Mouse (Mus musculus) kidney, embryonic 15.5 days (tissue): ENCODE measurements around the gene Ppp1r9b. TPM values are rescaled to one million over a fixed set of nuclear protein-coding genes. Genes with fewer than 3 reads are reported as not detected.
A peak's percentile ranks its signal among the peaks of the same experiment; 100 is the strongest.

Experiments used
- ATAC-seq: fragments of 200-750 bp; cut with Nextera tagmentation; replicated peaks from 2 replicates; pipeline ENCODE4 v1.8.0; 2017; ENCODE audit warnings: moderate TSS enrichment; ENCODE audit not compliant: low FRiP score
- H3K27ac ChIP-seq: fragments of 300-500 bp; sonication (generic); 2 replicates; pipeline ENCODE4 v1.5.1; 2015; ENCODE audit warnings: mild to moderate bottlenecking, inconsistent platforms
- H3K27me3 ChIP-seq: fragments of 300-500 bp; sonication (generic); 2 replicates; pipeline ENCODE4 v1.6.1; 2015; ENCODE audit warnings: inconsistent platforms
- H3K36me3 ChIP-seq: fragments of 300-500 bp; sonication (generic); 2 replicates; pipeline ENCODE4 v1.6.1; 2015; ENCODE audit warnings: inconsistent platforms
- H3K4me1 ChIP-seq: fragments of 300-500 bp; sonication (generic); 2 replicates; pipeline ENCODE4 v1.6.1; 2015; ENCODE audit warnings: inconsistent platforms
- H3K4me2 ChIP-seq: fragments of 300-500 bp; sonication (generic); 2 replicates; pipeline ENCODE4 v1.6.1; 2015; ENCODE audit warnings: moderate library complexity, mild to moderate bottlenecking, inconsistent platforms
- H3K4me3 ChIP-seq: fragments of 300-500 bp; sonication (generic); replicated peaks from 2 replicates; pipeline ENCODE4 v1.5.1; 2015; ENCODE audit warnings: mild to moderate bottlenecking, inconsistent platforms
- H3K9ac ChIP-seq: fragments of 300-500 bp; sonication (generic); 2 replicates; pipeline ENCODE4 v1.6.1; 2015; ENCODE audit warnings: mild to moderate bottlenecking, inconsistent platforms
- H3K9me3 ChIP-seq: fragments of 300-500 bp; sonication (generic); replicated peaks from 2 replicates; pipeline ENCODE4 v1.6.1; 2016; ENCODE audit warnings: inconsistent platforms
- WGBS: fragments of 180-500 bp; shearing (Covaris S2); methylation state at CpG from one replicate; pipeline ENCODE4 v1.1.7; 2015; ENCODE audit warnings: mixed read lengths; 5-methylcytosine and 5-hydroxymethylcytosine counted together
- polyA plus RNA-seq: library from polyadenylated mRNA; unstranded; fragments of >200 nt; fragmentation: Nextera tagmentation; extraction: Ambion mirVana; gene quantifications from 2 replicates; pipeline ENCODE4 v1.2.1, GENCODE M21; 2015

The Ppp1r9b gene
- polyA plus RNA-seq, 1 experiment from 2014 or later, result 10.6 TPM

DNA sequence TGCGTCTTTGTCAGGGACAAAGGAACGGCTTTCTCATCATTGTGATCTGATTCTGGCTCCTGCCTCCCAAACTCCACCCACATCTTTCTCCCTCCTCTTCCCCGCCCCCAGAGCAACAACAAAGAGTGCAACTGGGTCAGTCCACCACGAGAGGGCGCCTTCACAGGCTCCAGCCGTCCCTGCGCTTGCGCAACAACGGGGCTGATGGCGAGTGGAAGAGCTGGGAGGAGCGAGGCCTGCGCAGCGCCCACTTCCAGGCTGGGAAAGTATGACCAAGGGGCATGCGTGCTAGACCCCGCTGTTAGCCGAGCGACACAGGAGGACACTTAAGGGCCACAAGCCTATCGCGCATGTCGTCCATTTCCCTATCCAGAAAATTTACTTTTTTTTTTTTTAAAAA lies 11.9 kb upstream of the Ppp1r9b start:
- H3K9ac ChIP-seq, result peak overlapping the region; percentile 31; the same call in 1 of the 2 replicates
- WGBS, result under 1% methylated on average over 20 of the region's 20 CpGs
- H3K4me2 ChIP-seq, result peak overlapping the region; percentile 57
- no peak overlapping the region for H3K27ac ChIP-seq
- no peaks in the 10 kb centered on the region for H3K36me3 ChIP-seq
- peaks cover 14% of the 10 kb centered on the region for H3K4me1 ChIP-seq
- peak; percentile 94 for ATAC-seq
- H3K4me3 ChIP-seq, result peak overlapping the region; percentile 33
- no peaks in the 10 kb centered on the region for H3K9me3 ChIP-seq
- no peaks in the 10 kb centered on the region for H3K27me3 ChIP-seq

DNA sequence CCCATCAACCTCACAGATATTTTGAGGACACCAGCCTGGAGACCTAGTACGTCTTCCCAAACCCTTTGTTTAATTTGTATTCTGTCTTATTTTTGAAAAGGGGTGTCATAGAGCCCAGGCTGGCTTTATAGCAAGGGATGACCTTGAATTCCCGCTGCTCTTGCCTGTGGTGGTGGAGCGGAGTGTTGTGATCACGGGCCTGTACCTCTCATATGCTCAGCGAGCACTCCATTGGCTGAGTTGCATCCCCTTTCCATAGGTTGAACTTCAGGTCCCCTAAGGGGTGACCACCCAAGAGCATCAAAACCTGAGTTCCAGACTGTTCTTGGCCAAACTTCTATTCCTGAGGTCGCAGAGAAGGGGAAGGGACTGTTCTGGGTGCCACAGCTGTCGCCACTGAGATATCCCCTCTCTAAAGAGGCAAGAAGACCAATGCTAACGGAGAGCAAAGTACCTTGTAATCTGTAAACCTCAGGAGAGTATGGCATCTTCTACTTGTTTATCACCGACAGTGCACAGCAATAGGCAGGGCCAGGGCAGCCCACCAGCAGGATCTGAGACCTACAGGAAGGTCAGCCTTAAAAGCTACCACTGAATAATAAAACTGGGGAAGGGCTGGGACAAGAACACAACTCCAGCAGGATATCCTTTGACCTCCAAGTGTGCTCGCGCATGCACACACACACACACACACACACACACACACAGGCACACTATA lies 11.2 kb upstream of the Ppp1r9b start:
- Histone ChIP-seq H3K9me3 (no peaks in the 10 kb centered on the region), H3K27me3 (no peaks in the 10 kb centered on the region), H3K4me3 (peak overlapping the region; percentile 33), H3K36me3 (no peaks in the 10 kb centered on the region), H3K4me1 (peaks cover 14% of the 10 kb centered on the region), H3K27ac (peak overlapping the region; percentile 63), H3K9ac (no peak overlapping the region), H3K4me2 (peak overlapping the region; percentile 57)
- no peak for ATAC-seq
- 76% methylated on average over 11 of the region's 11 CpGs for WGBS

DNA sequence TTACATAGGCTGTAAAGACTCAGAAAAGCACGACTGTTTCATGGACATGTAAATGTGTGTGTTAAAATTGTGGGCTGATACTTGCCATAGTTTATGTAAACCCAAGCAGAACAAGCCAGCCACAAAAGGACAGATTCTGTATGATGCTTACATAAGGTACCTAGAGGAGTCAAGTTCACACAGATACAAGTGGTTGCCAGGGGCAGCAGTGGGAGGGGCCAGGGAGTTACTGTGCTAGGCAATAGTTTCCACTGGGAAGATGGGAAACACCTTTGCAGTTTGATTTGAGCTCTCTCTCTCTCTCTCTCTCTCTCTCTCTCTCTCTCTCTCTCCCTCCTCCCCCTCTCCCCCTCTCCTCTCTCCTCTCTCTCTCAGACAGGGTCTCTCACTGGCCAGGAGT lies 5.7 kb upstream of the Ppp1r9b start:
- Histone ChIP-seq H3K27me3 (no peaks in the 10 kb centered on the region), H3K9me3 (no peaks in the 10 kb centered on the region), H3K9ac (no peak overlapping the region), H3K4me1 (peaks cover 37% of the 10 kb centered on the region), H3K4me3 (no peak overlapping the region), H3K4me2 (no peak overlapping the region), H3K27ac (no peak overlapping the region), H3K36me3 (no peaks in the 10 kb centered on the region)
- no peak for ATAC-seq
- 35% methylated on average over 1 of the region's 1 CpGs for WGBS

DNA sequence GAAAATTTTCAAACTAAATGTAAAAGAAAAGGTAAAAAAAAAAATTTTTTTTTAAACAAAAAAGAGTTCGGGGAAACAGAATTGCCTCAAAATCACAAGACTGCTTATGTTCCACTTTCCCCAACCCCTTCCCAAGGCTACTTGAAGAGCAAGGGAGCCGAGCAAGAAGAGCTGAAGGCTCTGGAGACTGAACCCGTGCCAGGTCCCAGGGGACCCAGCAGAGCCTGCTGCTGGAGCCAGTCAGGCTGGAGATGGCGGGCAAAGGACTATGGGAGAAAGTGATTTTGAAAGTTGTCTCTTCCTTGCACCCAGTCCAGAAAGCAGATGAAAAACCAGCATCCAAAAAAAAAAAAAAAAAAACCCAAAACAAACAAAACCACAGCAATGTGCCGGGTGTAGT lies 5.0 kb upstream of the Ppp1r9b start:
- 76% methylated on average over 5 of the region's 5 CpGs for WGBS
- Histone ChIP-seq H3K27ac (no peak overlapping the region), H3K27me3 (no peaks in the 10 kb centered on the region), H3K36me3 (no peaks in the 10 kb centered on the region), H3K9me3 (no peaks in the 10 kb centered on the region), H3K4me1 (peaks cover 43% of the 10 kb centered on the region), H3K4me2 (no peak overlapping the region), H3K4me3 (no peak overlapping the region), H3K9ac (no peak overlapping the region)
- no peak for ATAC-seq

DNA sequence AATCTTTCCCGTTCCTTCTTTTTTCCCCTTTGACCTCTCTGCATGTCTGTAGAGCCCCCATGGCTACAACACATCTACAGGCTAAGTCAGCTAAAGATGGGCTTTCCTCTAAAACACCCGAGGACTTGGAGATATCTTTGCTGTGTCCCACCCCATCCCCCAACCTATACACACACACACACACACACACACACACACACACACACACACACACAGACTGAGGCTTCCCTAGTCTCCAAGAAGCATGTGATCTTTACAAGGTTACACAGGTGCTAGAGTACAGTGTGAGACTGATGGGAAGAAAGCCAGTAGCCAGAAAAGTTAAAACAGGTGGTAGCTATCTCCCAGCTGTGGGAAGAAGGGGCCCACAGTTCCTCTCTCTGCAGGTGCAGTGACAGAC lies 4.4 kb upstream of the Ppp1r9b start:
- H3K9me3 ChIP-seq, result no peaks in the 10 kb centered on the region
- no peak for ATAC-seq
- peaks cover 43% of the 10 kb centered on the region for H3K4me1 ChIP-seq
- H3K4me2 ChIP-seq, result no peak overlapping the region
- H3K27ac ChIP-seq, result no peak overlapping the region
- WGBS, result 66% methylated on average over 2 of the region's 2 CpGs
- H3K36me3 ChIP-seq, result no peaks in the 10 kb centered on the region
- no peaks in the 10 kb centered on the region for H3K27me3 ChIP-seq
- no peak overlapping the region for H3K9ac ChIP-seq
- no peak overlapping the region for H3K4me3 ChIP-seq

DNA sequence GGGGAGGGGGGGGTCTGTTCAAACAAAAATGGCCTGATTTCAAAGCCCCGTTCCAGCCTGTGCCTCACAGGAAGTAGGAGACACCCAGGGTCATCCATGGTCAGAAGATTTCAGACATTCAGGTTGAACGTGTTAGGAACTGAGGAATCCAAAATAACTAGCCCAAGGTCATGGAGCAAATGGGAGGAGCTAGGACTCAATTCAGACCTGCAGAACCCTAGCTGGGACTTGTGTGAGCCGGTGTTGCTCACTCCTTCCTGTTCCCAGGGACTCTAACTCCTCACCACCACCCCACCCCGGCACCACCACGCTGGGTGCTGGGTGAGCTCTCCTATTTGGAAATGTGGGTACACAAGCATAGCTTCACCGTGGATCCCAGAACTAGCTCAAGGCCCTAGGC lies 3.5 kb upstream of the Ppp1r9b start:
- H3K27ac ChIP-seq, result no peak overlapping the region
- no peaks in the 10 kb centered on the region for H3K36me3 ChIP-seq
- no peak overlapping the region for H3K4me2 ChIP-seq
- no peaks in the 10 kb centered on the region for H3K9me3 ChIP-seq
- H3K4me1 ChIP-seq, result peaks cover 51% of the 10 kb centered on the region
- no peak overlapping the region for H3K9ac ChIP-seq
- no peak for ATAC-seq
- no peaks in the 10 kb centered on the region for H3K27me3 ChIP-seq
- 47% methylated on average over 6 of the region's 6 CpGs for WGBS
- no peak overlapping the region for H3K4me3 ChIP-seq

DNA sequence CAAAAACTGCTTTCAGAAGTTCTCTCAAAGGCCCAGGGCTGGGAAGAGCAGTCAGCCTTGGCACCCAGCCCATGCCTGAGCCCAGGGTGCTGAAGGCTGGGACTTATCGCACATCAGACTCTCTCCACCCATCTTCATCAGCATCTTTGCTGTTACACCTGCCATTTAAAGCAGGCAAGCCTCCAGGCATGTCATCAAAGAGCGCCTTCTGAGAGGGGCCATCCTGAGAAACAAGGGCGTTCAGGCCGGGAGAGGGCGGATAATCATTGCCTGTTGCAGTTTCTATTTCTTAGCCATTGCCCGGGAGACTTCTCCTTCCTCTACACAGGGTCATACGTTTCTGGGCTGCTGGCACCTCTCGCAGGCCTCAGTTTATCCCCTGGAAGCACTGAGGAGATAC lies 3.0 kb upstream of the Ppp1r9b start:
- WGBS, result 81% methylated on average over 8 of the region's 8 CpGs
- Histone ChIP-seq H3K9me3 (no peaks in the 10 kb centered on the region), H3K27ac (no peak overlapping the region), H3K36me3 (no peaks in the 10 kb centered on the region), H3K4me3 (no peak overlapping the region), H3K9ac (no peak overlapping the region), H3K4me1 (peaks cover 56% of the 10 kb centered on the region), H3K27me3 (no peaks in the 10 kb centered on the region), H3K4me2 (no peak overlapping the region)
- no peak for ATAC-seq

DNA sequence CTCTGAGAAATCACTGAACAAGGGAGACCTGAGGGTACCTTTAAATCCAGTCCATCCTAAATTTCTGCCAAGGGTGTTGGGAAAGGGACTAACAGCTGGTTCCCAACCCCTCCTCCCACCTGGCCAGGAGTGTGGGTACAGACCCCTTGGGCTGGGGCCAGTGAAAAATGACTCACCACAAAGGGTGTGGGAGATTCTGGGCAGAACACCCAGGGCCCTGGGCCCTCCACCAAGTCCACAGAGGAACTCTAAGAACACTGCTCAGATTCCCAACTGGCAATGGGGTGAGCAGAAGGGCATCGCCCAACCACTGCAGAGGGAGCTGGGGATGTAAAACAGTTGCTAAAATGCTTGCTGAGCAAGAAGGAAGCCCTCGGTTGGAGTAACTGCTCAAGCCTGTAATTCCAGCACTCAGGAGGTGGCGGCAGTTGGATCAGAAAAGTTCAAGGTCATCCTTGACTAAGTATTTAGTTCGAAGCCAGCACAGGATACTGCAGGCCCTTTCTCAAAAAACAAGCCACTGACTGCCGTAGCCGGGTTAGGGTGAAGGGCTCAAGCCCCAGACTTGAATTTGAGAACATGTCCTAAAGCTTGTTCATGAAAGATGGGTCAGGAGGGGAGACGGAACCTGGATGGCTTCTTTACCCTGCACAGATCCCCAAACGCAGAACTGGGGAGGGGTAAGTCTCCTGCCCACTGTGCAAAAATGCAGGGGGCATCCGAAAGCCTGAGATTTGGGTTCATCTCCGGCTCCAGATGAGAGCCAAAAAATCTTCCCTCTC lies 1.9 kb upstream of the Ppp1r9b start:
- ATAC-seq, result no peak
- peak overlapping the region; percentile 96 for H3K27ac ChIP-seq
- peak overlapping the region; percentile 88 for H3K4me3 ChIP-seq
- H3K9me3 ChIP-seq, result no peaks in the 10 kb centered on the region
- H3K36me3 ChIP-seq, result no peaks in the 10 kb centered on the region
- peak overlapping the region; percentile 98 for H3K4me2 ChIP-seq
- WGBS, result 15% methylated on average over 10 of the region's 10 CpGs
- H3K4me1 ChIP-seq, result peaks cover 67% of the 10 kb centered on the region
- peak overlapping the region; percentile 46 for H3K9ac ChIP-seq
- H3K27me3 ChIP-seq, result no peaks in the 10 kb centered on the region

DNA sequence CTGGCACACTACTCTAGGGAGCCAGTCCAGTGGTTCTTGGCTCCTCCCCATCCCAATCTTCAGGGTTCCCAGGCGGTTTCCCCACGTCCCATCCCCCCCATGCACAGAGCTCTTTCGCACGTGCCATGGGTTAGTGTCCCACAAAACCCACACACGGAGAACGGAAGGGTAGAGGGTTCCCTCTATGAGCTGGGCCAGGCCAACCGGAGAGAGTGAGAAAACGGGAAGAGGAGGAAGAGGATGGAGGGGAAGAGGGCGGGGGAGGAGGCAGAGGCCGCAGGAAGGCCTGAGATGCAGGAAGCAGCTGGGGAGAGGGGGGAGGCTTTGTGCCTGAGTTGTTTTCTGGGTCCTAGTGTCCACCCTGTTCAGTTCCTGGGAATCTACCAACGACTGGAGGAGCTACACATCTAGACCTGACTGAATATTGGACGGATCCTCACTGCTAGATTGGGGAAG lies 1.2 kb upstream of the Ppp1r9b start:
- Histone ChIP-seq H3K27ac (peak overlapping the region; percentile 96), H3K9me3 (no peaks in the 10 kb centered on the region), H3K9ac (peak overlapping the region; percentile 46), H3K36me3 (peaks cover 1% of the 10 kb centered on the region; the same call in 1 of the 2 replicates), H3K27me3 (no peaks in the 10 kb centered on the region), H3K4me2 (peak overlapping the region; percentile 98), H3K4me1 (peaks cover 73% of the 10 kb centered on the region), H3K4me3 (peak overlapping the region; percentile 88)
- ATAC-seq, result peak; percentile 63
- WGBS, result under 1% methylated on average over 12 of the region's 12 CpGs

DNA sequence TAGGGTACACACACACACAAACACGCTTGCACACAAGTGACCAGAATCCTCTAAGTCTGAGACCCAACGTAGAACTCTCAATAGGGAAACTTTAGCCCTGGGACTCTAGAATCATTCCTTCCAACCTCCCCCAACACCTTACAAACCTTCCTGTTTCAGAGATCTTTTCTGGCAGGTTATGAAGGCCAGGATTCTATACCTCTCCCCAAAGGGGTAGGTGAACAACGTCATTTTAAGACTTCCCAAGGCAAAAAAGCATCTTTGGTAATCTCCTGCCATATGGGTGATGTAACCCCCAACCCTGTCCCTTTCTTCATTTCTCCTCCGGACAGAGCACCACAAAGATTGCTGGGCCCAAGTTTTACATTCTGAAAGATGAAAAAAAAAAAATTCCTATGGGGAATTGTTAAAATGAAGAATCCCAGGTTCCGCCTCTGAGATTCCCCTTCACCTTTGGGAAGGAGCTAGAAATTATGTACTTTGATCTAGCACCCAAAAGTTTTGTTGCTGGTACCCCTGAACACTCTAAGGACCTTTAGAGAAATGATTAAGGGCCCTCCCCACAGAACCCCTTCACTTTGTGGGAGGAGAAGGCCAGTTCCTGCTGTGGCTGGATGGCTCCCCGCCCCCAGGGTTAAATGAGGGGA lies 610 bp upstream of the Ppp1r9b start:
- 48% methylated on average over 6 of the region's 6 CpGs for WGBS
- ATAC-seq, result no peak
- H3K9ac ChIP-seq, result peak overlapping the region; percentile 86
- H3K9me3 ChIP-seq, result no peaks in the 10 kb centered on the region
- peak overlapping the region; percentile 88 for H3K4me3 ChIP-seq
- peaks cover 8% of the 10 kb centered on the region; the same call in 1 of the 2 replicates for H3K36me3 ChIP-seq
- H3K4me2 ChIP-seq, result peak overlapping the region; percentile 98
- H3K27me3 ChIP-seq, result no peaks in the 10 kb centered on the region
- peak overlapping the region; percentile 96 for H3K27ac ChIP-seq
- H3K4me1 ChIP-seq, result peaks cover 79% of the 10 kb centered on the region

DNA sequence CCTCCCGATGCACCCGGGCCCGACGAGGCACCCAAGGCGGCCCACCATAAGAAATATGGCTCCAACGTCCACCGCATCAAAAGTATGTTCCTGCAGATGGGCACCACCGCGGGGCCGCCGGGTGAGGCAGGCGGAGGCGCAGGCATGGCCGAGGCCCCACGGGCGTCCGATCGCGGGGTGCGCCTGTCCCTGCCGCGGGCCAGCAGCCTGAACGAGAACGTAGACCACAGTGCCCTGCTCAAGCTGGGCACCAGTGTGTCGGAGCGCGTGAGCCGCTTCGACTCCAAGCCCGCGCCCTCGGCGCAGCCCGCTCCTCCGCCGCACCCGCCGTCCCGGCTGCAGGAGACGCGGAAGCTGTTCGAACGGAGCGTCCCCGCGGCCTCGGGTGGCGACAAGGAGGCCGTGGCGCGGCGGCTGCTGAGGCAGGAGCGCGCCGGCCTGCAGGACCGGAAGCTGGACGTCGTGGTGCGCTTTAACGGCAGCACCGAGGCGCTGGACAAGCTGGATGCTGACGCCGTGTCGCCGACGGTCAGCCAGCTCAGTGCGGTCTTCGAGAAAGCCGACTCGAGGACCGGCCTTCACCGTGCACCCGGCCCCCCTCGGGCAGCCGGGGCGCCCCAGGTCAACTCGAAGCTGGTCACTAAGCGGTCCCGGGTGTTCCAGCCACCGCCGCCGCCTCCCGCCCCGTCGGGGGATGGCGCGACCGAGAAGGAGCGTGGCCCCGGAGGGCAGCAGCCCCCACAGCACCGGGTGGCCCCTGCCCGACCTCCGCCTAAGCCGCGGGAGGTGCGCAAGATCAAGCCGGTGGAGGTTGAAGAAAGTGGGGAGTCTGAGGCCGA lies 1.0 kb downstream of the Ppp1r9b start:
- H3K4me3 ChIP-seq, result peak overlapping the region; percentile 88
- H3K36me3 ChIP-seq, result peaks cover 19% of the 10 kb centered on the region
- H3K9me3 ChIP-seq, result no peaks in the 10 kb centered on the region
- H3K27me3 ChIP-seq, result no peaks in the 10 kb centered on the region
- H3K4me1 ChIP-seq, result peaks cover 86% of the 10 kb centered on the region
- under 1% methylated on average over 96 of the region's 99 CpGs for WGBS
- no peak for ATAC-seq
- H3K9ac ChIP-seq, result peak overlapping the region; percentile 86
- H3K4me2 ChIP-seq, result peak overlapping the region; percentile 98
- peak overlapping the region; percentile 96 for H3K27ac ChIP-seq
